Mouse (Mus musculus) spleen, postnatal 36 days (tissue): ENCODE measurements around the gene Agxt.

ENCODE experiments used
- DNase-seq, 2 experiments: peaks; one replicate each; pipeline ENCODE4 v3.0.0; 2022; ENCODE audit warnings: low spot score in 2 of 2, mixed read lengths in 1 of 2

Agxt gene

DNA sequence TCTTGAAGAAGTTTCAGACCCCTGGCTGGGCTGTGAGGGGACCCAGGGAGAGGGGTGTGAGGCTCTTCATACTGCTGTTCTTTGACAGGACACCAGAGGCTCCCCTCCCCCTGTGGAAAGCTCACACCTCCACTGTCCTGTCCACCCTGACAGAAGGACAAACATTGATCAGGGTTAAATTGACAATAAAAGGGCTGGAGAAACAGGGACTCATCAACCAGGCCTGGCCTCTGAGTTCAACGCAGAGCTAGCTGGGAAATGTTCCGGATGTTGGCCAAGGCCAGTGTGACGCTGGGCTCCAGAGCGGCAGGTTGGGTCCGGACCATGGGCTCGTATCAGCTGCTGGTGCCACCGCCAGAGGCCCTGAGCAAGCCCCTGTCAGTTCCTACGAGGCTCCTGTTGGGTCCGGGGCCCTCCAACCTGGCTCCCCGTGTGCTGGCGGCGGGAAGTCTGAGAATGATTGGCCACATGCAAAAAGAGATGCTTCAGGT is at the start of gene Agxt:
TSS of gene Agxt (plus strand) at position 205 of the 491 bp plus-strand sequence.
- no peak for DNase-seq

DNA sequence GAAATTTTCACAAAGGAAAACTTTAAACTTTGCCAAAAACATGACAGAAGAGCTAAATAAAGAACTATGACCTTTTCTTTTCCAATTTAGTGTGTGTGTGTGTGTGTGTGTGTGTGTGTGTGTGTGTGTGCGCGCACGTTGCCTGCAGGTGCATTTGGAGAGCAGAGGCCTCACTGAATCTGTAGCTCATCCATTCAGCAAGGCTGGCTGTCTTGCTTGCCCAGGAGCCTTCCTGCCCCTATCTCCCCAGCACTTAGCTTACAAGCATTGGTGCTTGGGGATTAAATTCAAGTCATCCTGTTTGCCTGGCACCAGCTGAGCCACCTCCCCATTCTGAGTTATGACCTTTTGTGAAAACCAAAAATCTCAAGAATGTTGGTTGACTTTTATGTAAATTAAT is 42.5 kb upstream of the Agxt start:
- DNase-seq, result no peak

DNA sequence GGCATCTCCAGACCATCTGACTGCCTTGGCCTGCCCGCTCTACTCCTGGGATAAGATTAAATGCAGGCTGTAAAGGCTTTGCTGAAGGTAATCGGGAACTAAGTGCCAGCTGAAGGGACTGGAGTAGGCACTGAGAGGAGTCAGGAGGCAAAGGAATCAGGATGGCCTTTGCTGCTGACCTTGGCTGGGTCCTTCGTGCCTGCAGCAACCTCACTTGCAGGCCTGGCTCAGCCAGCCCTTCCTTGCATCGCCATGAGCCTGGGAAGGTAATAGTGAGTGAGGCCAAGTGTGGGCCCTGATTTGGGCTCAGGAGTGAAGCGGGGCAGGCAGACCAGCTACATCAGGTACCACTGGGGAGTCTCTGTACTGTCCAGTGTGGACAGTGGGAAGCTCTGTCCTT is 36.1 kb upstream of the Agxt start:
- no peak for DNase-seq

DNA sequence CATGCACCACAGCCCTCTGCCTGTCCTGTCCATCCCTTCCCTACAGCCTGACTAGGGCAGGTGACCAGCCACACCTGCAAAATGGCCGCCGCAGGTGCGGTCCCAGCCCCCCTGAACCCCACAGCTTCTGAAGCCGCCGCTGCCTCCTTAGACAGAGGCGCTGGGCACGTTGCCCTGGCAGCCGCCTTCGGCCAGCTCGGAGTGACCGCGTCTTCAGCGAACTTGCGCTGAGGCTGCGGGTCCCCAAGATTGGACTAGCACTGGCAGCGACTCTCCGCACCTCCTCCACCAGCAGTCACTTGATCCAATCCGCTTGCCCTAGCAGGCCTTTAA is 34.8 kb upstream of the Agxt start:
- DNase-seq, result no peak

DNA sequence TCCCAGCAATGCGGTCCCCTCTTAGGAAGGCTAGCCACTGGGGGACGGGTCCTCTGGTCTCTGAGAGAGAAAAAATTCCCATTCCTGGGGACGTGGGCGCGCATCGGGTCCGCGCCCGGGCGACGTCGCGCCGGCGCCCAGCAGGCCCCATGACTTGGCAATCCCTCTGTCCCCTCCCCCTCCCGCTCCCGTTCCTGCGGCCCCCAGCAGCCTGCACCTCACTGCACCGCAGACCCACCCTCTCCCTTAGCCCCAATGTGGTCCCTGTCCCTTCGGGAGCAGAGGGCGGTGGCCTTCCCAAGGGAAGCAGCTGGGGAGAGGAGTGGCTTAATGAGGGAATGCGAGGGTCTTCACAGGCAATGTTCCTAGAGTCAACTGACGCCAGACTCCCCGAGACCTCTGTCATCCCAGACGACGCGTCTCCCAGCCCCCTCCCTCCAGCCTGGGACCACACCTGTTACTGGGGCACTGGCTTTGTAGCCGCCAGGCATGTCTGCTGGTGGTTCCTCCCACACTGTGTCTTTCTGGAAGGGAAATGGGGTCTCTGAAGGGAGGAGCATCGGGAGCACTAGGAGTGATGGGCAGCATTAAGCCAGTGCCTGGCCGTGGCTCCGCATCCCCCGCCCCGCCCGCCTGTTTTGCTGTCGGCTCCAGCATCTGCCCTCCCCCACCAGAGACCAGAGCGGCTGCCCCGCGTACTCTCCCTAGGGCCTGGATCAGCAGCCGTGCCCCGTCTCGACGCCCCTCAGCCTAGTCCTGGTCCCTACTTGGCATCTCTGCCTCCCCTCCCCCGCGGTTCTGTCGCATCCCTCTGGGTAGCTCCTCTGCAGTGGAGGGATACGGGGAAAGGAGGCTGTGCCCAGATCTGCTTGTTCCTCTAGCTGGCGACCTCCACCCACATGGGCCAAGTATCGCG is 34.2 kb upstream of the Agxt start:
- no peak for DNase-seq

DNA sequence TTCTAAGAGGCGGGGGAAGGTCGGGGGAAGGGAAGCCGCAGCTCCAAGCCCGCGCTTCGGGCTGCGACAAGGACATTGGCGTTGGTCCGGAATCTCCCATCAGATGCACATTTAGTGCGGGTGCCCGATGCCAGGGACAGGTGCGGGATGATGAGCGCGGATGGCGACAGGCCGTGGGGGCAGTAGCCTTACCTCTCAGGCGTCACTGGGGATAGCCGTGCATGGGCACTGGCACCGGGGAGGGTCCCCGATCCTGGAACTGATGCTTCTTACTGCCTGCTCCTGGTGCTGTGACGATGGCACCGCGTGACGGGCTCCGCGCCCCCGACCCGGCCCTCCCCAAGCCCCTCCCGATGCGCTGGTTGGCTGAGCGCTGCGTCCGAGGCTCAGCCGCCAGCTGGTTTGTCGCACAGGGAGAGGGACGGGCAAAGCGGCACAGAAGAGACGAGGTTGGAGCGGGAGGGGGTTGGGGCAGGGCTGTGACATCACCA is 33.4 kb upstream of the Agxt start, which contains the start of gene Kif1a:
TSS of gene Kif1a (minus strand) at position 381 of the 491 bp plus-strand sequence.
- DNase-seq, result no peak

DNA sequence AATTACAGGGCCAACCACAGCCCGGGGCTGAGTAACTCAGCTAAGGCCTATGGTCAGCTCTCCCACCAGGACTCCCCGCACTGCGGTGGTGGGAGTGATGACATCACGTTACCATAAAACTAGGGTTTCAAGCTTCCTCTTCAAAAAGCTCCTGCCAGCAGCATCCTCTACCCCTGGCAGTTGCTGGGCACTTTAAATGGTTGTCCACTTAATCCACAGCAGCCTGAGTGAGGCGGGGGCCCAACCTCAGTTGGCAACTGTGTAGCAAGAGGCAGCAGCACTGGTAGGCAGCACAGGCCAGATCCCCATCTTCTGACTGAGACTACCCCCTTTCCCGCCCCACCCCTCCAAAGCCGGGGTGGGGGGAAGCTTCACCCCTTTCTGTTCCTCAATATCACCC is 32.3 kb upstream of the Agxt start:
- no peak for DNase-seq

DNA sequence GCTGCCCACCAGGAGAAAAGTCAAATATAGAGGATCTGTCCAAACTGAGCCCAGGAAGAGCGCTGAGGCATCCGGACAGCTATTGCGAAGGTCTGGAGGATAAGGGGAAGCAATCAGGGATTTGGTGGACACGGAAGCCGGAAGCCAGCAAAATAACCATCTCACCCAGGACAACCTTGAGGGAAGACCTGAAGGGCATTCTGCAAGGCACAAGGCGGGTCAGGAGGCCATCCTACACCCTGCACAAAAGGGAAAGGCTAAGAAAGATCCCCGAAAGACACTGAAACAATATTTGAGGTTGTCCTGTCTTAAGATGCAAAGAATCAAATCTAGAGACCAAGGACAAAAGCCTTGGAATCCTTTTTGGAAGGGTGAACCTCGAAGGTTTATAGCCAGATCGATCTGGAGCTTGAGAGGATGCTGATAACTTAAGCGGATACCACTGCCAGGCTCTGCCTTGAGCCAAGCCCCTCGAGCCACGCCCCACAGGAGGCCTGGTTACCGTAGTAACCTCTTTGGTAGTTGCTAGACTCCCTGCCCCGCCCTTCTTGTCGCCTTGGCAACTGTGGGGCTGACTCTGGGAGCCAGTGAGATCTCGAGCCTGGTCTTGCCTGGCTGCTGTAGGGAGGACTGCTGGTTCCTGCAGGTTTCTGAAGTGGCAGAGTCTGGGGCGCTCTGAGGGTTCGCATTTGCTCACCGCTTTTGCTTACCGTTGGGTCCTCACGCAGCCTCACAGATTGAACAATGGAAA is 20.2 kb upstream of the Agxt start:
- DNase-seq, result peak; percentile 26 to 29

DNA sequence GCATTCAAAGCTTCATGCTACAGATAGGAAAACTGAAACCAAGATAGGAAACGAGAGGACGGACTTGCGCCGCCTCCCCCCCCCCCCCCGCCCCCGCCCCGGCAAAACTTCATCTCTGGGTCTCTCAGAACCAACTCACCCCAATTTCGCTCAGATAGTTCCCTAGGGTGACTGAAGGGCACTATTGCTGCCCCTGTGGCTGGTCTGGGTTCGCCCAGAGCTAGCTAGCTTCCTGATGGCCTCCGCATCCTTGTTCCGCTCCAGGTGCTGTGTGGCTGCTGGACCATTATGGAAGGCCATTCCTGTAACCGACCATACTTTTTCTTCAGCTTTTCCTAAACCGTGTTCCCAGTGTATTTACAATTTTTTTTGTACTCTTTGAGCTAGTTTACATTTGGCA is 19.6 kb upstream of the Agxt start:
- no peak for DNase-seq

DNA sequence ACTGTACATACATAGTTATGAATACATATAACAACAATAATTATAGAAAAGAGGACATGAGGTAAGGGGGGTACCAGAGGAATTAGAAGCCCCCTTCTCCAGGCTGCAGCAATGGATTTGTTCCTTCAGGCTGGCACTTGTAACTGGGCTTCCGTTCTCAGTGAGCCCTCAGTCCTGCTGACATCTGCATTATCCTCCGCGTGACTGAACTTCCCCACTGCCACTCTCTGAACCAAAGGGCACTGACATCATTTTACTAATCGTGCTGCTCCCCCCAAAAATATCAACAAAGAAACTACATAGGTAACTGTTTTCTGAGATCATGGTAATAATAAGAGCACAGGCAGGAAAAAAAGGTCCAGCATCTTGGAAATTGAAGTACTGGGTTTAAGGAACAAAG is 16.2 kb upstream of the Agxt start:
- DNase-seq, result no peak

DNA sequence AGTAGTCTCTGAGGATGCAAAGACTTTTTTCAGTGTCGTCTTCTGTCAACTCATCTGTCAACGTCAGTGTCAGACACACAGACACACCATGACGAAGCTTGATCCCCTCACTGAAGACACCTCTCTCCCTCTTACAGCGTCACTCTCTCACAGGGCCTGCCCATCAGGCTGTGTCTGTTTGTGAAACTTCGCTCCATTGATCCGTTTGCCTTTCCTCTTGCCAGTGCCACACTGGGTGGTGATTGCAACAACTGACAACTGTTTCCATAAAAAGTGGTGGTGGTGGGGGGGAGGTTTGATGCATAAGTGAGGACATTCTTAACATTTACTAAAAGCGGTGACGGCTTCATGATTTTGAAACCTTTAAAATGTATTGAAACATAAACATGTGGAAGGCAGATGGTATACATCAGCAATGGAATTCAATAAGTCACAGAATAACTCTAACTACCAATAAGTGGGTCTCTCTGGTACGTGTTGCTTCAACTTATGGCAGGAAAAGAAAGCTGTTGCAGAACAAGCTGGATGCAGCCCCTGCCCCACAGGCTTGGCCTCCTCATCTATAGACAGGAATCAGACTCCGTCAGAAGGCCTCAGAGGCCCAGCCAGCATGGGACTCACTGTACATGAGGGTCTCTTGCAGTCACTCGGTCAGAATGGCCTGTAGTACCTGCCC is 11.7 kb upstream of the Agxt start:
- DNase-seq, result no peak

DNA sequence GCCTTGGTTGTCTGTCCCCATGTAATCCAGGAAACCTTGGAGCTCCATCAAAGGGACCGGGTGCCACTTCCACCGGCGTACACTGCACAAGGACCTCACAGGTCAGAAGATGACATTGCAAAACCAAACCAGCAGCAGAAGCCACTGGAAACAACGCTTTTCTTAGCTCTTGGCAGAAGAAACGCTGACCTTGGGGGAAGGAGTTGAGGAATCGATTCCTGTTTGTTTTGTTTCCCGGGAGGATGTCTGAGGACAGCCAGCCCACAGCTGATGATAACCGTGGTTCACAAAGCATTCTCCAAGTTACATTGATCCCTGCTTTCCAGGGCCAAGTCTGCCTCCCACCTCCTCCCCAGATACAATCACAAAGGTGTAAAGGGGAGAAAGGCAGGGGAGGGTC is 11.0 kb upstream of the Agxt start:
- DNase-seq, result no peak

DNA sequence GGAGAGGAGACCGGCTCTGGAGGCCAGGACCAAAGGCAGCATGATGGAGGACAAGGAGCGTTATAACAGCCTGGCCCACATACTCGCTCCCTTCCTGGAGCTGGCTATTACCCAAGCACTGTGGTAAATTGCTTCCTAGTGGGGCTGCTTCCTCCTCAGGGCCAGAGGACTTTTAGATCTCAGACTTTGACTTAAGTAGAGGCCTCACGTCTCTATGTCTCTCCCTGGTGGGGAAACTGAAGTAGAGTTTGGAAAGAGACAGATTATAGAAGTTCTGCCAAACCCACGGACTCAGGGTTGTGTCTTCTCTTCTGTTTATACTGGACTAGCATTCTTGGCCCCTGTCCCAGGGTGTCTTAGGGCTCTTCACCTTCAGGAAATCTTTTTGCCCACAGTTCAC is 9.8 kb upstream of the Agxt start:
- no peak for DNase-seq

DNA sequence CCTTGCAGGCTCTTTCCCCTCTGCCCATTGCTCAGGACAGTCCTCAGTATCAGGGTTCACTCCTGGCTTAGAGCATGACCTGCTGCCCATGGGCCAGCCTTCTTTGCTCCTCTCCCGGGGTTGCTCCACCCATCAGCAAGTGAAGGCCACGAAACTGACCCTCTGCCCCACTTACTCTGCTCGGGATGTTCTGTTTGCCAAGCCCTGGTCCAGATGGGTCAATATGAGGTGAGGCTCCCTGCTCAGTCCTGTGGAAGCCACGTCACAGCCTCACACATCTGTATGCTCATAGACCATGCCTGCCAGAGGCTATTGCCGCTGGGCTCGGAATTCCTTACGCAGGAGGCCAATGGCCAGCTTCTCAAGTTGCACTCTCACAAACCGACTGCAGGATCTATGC is 6.8 kb upstream of the Agxt start:
- no peak for DNase-seq

DNA sequence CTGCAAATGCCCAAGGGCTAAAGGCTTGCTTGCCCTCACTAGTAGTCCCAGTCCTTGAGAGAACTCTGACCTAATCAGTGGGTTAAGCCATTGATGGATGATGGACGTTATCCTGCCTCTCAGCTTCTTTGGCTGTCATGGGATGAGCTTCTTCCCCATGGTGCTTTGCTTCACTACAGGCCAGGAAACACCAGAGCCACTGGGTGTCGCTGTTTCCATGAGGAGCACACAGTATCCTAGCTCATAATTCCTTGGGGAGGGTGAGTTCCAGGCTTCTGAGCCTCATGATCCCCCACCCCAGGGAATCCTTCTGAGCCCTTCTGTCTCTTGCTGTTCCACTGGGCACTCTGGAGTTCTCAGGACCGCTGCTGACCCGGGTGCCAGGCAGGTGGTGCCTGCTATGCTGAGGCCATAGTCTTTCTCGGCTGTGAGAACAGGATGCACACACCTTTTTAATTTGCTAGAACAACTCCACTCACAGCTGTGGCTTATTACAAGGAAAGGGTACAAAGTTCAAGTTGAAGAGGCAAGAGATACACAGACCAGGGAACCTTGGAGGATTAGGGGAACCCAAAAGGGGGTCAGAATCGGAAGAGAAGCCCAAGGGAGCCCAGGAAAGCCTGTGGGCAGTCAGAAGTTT is 6.2 kb upstream of the Agxt start:
- no peak for DNase-seq

DNA sequence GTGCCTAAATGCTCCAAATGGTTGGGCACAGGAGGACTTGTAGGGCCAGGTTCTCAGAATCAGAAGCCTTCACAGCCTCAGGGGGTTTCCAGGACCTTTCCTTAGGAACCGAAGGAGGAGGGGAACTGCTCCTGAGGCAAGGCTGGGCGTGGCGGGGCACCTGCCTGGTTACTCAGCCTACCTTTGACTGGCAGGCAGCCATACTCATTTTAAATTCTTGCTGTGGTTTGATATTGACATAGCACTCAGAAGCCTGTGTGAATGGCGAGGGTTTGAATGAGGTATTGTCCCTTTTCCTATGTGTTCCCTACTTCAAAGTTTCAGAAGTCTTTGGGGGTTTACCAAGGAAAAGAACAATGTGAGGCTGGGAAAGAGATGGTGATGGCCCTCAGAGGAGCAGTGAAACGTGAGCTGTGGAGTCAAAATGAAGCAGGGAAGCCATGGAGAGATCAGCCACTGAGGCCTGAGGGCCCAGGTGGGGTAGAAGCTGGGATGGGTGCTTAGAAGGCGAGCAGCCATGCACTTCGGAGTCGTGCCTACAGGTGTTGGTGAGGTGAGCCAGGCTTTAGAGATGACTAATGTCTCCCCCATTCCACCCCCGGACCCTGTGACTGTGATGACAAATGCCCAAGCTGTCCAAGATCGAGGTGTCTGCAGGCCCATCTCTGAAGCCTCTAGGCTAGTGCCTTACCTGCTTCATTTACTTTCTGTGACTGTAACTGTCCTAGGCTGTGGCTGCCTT is 4.6 kb upstream of the Agxt start:
- DNase-seq, result no peak

DNA sequence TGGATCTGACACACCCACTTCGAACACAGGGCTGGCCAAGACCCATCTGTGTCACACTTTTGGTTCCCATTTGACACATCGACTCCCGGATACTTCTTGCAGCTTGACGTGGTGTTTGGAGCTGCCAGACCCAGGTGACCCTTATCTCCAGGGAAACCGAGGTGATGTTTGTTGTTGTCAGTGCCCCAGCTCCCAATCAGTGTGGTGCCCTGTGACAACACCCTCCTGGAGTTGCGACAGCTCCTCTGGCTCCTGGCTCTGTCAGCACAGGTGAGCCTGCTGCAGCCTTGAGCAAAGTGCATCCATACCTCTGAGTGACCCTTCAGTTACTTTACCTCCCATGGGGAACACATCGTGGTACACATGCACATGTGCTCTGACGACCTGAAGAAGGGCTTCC is 2.4 kb upstream of the Agxt start:
- DNase-seq, result no peak

DNA sequence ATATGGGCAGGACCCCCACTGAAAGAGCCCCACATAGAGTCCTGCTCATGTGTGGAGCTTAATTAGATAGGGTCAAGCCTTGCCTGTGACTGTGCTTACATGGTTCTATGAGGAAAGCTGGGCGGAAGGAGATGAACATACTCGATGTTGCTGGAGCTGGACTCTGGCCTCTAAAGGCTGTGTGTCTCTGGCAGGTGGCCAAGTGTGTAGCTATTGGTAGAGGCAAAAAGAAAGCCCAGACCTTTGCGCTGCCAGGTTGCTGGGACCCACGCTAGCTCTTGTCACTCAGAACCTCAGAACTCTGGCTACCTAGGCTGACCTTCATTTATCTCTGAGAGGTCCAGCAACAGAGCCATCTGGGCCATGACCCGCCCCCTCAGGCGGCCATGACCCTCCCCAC is 3.5 kb downstream of the Agxt start:
- no peak for DNase-seq

DNA sequence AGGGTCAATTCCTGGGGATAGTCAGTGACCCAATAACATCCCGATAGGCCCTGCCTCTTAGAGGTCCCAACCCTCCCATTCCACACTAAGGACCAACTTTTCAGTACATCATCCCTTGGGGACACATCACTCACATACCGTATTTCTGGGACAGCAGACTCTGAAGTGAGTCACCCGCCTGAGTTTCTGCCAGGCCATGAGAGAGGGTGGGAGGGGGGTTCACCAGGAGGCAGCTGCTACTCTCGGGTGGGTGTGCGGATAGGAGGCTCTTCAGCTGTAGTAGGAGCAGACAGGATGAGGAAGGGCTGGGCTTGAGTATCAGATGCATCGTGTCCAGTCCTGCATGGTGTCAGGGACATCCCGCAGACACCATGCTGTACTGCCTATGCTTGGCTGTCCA is 4.7 kb downstream of the Agxt start:
- no peak for DNase-seq

DNA sequence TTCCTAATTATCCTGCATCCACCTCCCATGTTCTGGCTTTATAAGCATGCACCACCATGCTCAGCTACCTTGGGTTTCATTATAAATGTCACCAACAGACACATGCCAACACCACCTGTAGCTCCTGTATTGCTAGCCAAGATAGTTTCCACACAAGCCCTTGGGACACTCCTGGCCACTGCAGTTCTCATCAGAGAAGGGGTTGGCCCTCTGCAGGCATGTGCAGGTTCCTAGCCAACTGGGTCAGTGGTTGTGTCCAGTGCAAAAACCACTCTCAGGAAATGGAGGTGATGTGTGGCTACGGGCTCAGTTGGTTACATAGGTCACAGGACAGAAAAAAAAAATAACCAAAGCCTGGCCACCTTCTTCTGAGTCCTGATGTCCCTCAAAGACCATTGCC is 7.8 kb downstream of the Agxt start:
- no peak for DNase-seq

DNA sequence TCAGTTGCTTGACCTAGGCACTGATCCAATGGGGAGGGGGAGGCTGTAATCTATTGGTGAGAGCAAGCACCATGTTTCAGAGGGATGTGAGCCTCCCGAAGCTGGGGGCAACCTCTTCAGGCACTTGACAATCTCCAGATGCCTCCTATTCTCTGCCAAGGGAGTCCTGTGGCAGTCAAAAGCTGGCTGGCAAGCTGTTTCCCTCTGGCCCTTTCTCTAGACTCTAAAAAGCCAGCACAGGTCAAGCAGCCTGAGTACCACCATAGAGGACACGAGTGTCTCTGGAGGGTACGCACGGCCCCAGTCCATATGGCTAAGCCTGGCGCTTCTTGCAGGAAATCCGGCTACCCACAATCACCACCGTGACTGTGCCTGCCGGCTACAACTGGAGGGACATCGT is 9.1 kb downstream of the Agxt start:
- DNase-seq, result no peak
